Mouse (Mus musculus): ENCODE results near the gene Lrrc42.
A peak's percentile ranks its signal among the peaks of the same experiment; 100 is the strongest.

DNA sequence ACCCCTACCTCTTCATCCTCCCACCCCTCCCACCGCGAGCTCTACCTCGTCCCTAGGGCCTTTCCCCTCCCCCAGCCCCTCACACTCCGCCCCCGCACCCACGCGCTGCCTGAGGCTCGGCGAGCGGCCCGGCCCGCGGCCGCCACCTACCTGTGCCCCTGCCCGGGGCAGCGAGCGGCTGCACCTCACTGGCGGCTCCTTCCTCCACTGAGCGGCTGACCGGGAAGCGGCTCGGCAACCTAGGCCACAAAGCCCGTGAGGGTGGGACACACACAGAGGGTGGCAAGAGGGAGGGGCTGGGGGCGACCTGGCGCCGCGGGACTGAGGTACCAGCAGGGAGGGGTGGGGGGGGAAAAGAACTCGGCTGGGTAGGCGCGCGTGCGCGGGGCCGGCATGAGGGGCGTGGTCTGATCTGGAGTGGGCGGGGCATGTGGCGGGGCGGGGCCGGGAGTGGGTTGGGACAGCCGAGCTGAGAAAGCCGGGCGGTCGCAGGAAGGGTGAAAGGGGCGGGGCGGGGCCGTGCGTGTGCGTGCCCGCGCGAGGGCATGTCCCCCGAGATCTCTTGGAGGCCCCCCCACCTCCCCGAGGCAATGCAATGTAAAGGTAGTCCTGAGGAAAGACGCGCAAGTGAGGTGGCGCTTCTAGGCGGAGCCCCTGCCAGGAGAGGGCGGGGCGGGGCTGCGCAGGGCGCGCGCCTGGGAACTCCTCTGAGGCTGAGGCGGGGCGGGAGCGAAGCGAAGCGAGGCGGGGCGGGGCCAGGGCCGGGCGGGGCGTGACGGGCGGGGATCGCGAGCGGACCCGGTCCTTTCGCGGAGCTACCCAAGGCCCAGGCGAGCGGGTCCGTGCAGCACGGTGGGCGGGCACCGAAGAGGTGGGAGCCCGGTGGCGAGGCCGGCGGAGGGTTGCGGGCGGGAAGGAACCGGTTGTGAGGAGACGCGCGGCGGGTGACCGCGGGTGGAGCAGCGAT is at the start of gene Lrrc42, which contains the start of gene Hspb11:
- TF ChIP-seq POLR2A (IDR thresholded peaks at IDR 0.05; ENCODE audit: extremely low read depth, insufficient read depth, low read length) (peak; percentile 48; the same call in 1 of the 2 replicates), CTCF (IDR thresholded peaks at IDR 0.05; ENCODE audit: low read depth, low read length) (peak; percentile 45)
